Mouse (Mus musculus): ENCODE measurements around the gene Dock10. TPM values are rescaled to one million over a fixed set of nuclear protein-coding genes. Genes with fewer than 3 reads are reported as not detected.

Gene Dock10
- polyA plus RNA-seq, 1 experiment, result 36.5 TPM

DNA sequence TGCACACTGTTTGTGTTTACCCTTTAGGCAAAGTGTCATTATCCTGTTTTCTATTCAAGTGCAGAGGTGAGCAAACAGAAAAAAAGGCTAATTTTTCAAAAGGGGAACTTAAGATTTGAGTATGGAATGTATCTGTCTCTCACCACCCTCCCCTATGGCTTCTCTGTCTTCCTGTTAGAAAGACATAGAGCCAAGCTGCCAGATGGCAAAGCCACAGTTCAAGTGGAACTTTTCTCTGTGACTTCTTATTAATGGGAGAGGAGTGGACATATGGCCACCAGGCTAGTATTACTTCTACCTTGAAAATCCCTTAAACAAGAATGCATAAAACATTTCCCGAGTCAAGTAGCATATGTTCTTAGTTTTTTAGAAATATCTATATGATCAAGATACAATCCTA is 39.7 kb downstream of the Dock10 start:
- TF ChIP-seq CTCF (IDR thresholded peaks at IDR 0.05; ENCODE audit: borderline replicate concordance, control insufficient read depth, extremely low read depth, insufficient read depth, low read length, poor library complexity) (no peak), POLR2A (IDR thresholded peaks at IDR 0.05; ENCODE audit: control insufficient read depth, extremely low read depth, insufficient read depth, low read length, poor library complexity) (no peak)
- H3K4me3 ChIP-seq (ENCODE audit: control insufficient read depth, insufficient read depth, low read length), result no peak overlapping the region
- H3K27me3 ChIP-seq (ENCODE audit: control insufficient read depth, insufficient read depth, low read length), result no peaks in the 10 kb centered on the region
- no peaks in the 10 kb centered on the region for H3K36me3 ChIP-seq (ENCODE audit: control insufficient read depth, insufficient read depth, low read length)
- WGBS, result 80% methylated on average over 1 of the region's 1 CpGs
- H3K27ac ChIP-seq (ENCODE audit: control insufficient read depth, insufficient read depth, low read length), result no peak overlapping the region
- no peak for DNase-seq
- H3K4me1 ChIP-seq (replicated peaks; ENCODE audit: control insufficient read depth, insufficient read depth, low read length), result peaks cover 4% of the 10 kb centered on the region; the same call in 1 of the 2 replicates

DNA sequence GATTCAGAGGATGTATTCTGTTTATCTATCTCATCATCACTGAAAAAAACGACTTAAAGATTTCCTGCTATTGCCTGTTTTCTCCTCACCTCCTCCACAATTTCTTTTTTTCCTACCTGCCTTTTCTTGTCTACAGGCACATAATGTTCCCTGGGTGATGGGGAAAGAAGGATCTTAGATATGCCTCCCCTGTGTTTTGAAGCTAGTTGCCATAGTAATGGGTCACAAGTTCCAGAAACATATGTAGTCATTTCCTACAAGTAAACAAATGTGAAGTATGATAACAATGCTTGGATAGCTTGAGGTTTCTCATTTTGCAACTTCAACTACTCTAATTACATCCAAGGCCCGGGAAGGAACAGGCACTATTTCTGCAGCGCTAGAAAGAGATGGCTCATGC is 42.4 kb downstream of the Dock10 start:
- Histone ChIP-seq H3K27ac (ENCODE audit: control insufficient read depth, insufficient read depth, low read length) (no peak overlapping the region), H3K4me3 (ENCODE audit: control insufficient read depth, insufficient read depth, low read length) (no peak overlapping the region), H3K27me3 (ENCODE audit: control insufficient read depth, insufficient read depth, low read length) (no peaks in the 10 kb centered on the region), H3K4me1 (replicated peaks; ENCODE audit: control insufficient read depth, insufficient read depth, low read length) (peaks cover 4% of the 10 kb centered on the region; the same call in 1 of the 2 replicates), H3K36me3 (ENCODE audit: control insufficient read depth, insufficient read depth, low read length) (no peaks in the 10 kb centered on the region)
- TF ChIP-seq POLR2A (IDR thresholded peaks at IDR 0.05; ENCODE audit: control insufficient read depth, extremely low read depth, insufficient read depth, low read length, poor library complexity), result no peak
- no peak for TF ChIP-seq CTCF (IDR thresholded peaks at IDR 0.05; ENCODE audit: borderline replicate concordance, control insufficient read depth, extremely low read depth, insufficient read depth, low read length, poor library complexity)
- no peak for DNase-seq
- WGBS, result 73% methylated on average over 3 of the region's 3 CpGs

- Histone ChIP-seq H3K4me1 (replicated peaks; ENCODE audit: control insufficient read depth, insufficient read depth, low read length) (0 out of 2 replicates have a peak, but pooled peaks cover 2% of the 10 kb centered on the region), H3K27ac (ENCODE audit: control insufficient read depth, insufficient read depth, low read length) (no peak overlapping the region), H3K4me3 (ENCODE audit: control insufficient read depth, insufficient read depth, low read length) (no peak overlapping the region), H3K27me3 (ENCODE audit: control insufficient read depth, insufficient read depth, low read length) (no peaks in the 10 kb centered on the region), H3K36me3 (ENCODE audit: control insufficient read depth, insufficient read depth, low read length) (no peaks in the 10 kb centered on the region)
- no peak for DNase-seq
- TF ChIP-seq POLR2A (IDR thresholded peaks at IDR 0.05; ENCODE audit: control insufficient read depth, extremely low read depth, insufficient read depth, low read length, poor library complexity), result no peak
- no peak for TF ChIP-seq CTCF (IDR thresholded peaks at IDR 0.05; ENCODE audit: borderline replicate concordance, control insufficient read depth, extremely low read depth, insufficient read depth, low read length, poor library complexity)
- WGBS, result 98% methylated on average over 1 of the region's 1 CpGs
These were observed 44.4 kb downstream of the Dock10 start for GRCm38 (mm10) chr1:80713920-80714319.

DNA sequence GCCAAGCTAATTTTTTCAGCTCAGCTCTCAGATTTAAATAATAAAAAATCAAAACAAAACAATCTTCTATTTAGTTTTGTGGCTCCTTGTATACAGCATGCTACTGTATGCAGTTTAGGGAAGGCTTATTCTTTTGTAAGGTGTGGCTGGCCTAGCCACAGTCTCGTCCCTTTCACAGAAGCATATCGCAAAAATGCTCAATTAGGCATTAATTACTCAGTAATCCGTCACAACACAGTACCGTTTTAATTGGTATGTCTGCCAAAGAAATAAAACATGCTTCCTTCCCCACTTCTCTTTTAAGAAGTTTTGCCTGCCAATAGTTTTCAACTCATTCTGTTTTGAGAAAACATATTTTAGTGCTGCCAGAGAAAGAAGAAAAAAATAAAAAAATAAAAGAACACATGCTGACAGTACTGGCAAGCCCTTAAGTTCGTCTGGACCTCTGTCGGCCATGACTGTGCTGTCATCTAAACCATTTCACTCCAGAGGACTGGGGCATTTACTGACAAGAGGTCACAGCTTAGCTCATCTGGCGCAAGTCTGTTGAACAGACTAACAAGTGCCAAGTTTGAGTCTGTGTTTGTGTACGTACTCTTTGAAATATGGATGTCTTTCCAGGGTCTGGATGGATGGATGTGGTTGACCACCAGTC is 47.6 kb downstream of the Dock10 start:
- no peak for TF ChIP-seq POLR2A (IDR thresholded peaks at IDR 0.05; ENCODE audit: control insufficient read depth, extremely low read depth, insufficient read depth, low read length, poor library complexity)
- no peak for TF ChIP-seq CTCF (IDR thresholded peaks at IDR 0.05; ENCODE audit: borderline replicate concordance, control insufficient read depth, extremely low read depth, insufficient read depth, low read length, poor library complexity)
- no peak for DNase-seq
- H3K4me3 ChIP-seq (ENCODE audit: control insufficient read depth, insufficient read depth, low read length), result no peak overlapping the region
- H3K36me3 ChIP-seq (ENCODE audit: control insufficient read depth, insufficient read depth, low read length), result no peaks in the 10 kb centered on the region; the same call in 1 of the 2 replicates
- no peaks in the 10 kb centered on the region for H3K27me3 ChIP-seq (ENCODE audit: control insufficient read depth, insufficient read depth, low read length)
- H3K4me1 ChIP-seq (replicated peaks; ENCODE audit: control insufficient read depth, insufficient read depth, low read length), result 0 out of 2 replicates have a peak, but pooled peaks cover 2% of the 10 kb centered on the region
- no peak overlapping the region for H3K27ac ChIP-seq (ENCODE audit: control insufficient read depth, insufficient read depth, low read length)
- WGBS, result 91% methylated on average over 8 of the region's 8 CpGs

- H3K36me3 ChIP-seq (ENCODE audit: control insufficient read depth, insufficient read depth, low read length), result no peaks in the 10 kb centered on the region; the same call in 1 of the 2 replicates
- H3K27ac ChIP-seq (ENCODE audit: control insufficient read depth, insufficient read depth, low read length), result no peak overlapping the region
- 93% methylated on average over 5 of the region's 5 CpGs for WGBS
- no peak overlapping the region for H3K4me3 ChIP-seq (ENCODE audit: control insufficient read depth, insufficient read depth, low read length)
- TF ChIP-seq CTCF (IDR thresholded peaks at IDR 0.05; ENCODE audit: borderline replicate concordance, control insufficient read depth, extremely low read depth, insufficient read depth, low read length, poor library complexity), result no peak
- no peak for TF ChIP-seq POLR2A (IDR thresholded peaks at IDR 0.05; ENCODE audit: control insufficient read depth, extremely low read depth, insufficient read depth, low read length, poor library complexity)
- 0 out of 2 replicates have a peak, but pooled peaks cover 2% of the 10 kb centered on the region for H3K4me1 ChIP-seq (replicated peaks; ENCODE audit: control insufficient read depth, insufficient read depth, low read length)
- no peaks in the 10 kb centered on the region for H3K27me3 ChIP-seq (ENCODE audit: control insufficient read depth, insufficient read depth, low read length)
- no peak for DNase-seq
These were observed 48.2 kb downstream of the Dock10 start for GRCm38 (mm10) chr1:80710097-80710541.

DNA sequence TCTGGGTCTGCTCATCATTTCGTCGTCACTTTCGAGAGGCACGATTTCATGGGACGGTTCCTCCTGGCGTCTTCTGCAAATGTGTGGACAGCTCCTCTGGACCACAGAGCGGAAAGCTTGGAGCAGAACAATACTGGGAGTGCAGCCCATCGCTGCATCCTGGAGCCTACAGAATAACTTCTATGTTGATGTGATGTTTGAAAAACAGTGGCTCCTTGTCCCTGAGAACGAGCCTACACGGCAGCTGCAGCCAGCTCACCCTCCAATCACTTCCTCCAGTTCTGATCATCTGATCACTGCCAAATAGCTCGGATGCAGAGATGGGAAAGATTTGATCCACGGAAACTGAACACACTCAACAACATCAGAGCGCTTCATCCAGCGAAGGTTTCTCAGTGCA is 49.0 kb downstream of the Dock10 start:
- no peak for DNase-seq
- TF ChIP-seq CTCF (IDR thresholded peaks at IDR 0.05; ENCODE audit: borderline replicate concordance, control insufficient read depth, extremely low read depth, insufficient read depth, low read length, poor library complexity), result no peak
- no peak for TF ChIP-seq POLR2A (IDR thresholded peaks at IDR 0.05; ENCODE audit: control insufficient read depth, extremely low read depth, insufficient read depth, low read length, poor library complexity)
- H3K4me3 ChIP-seq (ENCODE audit: control insufficient read depth, insufficient read depth, low read length), result no peak overlapping the region
- 0 out of 2 replicates have a peak, but pooled peaks cover 2% of the 10 kb centered on the region for H3K4me1 ChIP-seq (replicated peaks; ENCODE audit: control insufficient read depth, insufficient read depth, low read length)
- H3K27ac ChIP-seq (ENCODE audit: control insufficient read depth, insufficient read depth, low read length), result no peak overlapping the region
- H3K36me3 ChIP-seq (ENCODE audit: control insufficient read depth, insufficient read depth, low read length), result no peaks in the 10 kb centered on the region; the same call in 1 of the 2 replicates
- H3K27me3 ChIP-seq (ENCODE audit: control insufficient read depth, insufficient read depth, low read length), result no peaks in the 10 kb centered on the region
- WGBS, result 95% methylated on average over 14 of the region's 14 CpGs
